Mouse (Mus musculus): ENCODE data around the gene Acp6.
A peak's percentile ranks its signal among the peaks of the same experiment; 100 is the strongest.

Gene Acp6

GRCm38 (mm10) chr3:97199261-97199660 lies 40.7 kb downstream of the Acp6 start:
- DNase-seq: no peak

GRCm38 (mm10) chr3:97201943-97202342 lies 43.4 kb downstream of the Acp6 start:
- DNase-seq: peak; percentile 69

- no peak for DNase-seq
Observed at GRCm38 (mm10) chr3:97203880-97204279, 45.3 kb downstream of the Acp6 start.

GRCm38 (mm10) chr3:97206521-97206920 lies 47.9 kb downstream of the Acp6 start:
- DNase-seq: no peak

GRCm38 (mm10) chr3:97209351-97209750 lies 50.8 kb downstream of the Acp6 start:
- DNase-seq: no peak

GRCm38 (mm10) chr3:97211177-97211576 lies 52.6 kb downstream of the Acp6 start:
- DNase-seq: no peak

GRCm38 (mm10) chr3:97213871-97214270 lies 55.3 kb downstream of the Acp6 start:
- DNase-seq: no peak

- no peak for DNase-seq
Observed at GRCm38 (mm10) chr3:97214439-97214838, 55.9 kb downstream of the Acp6 start.

GRCm38 (mm10) chr3:97215526-97215925 lies 56.9 kb downstream of the Acp6 start:
- DNase-seq: no peak

GRCm38 (mm10) chr3:97223261-97223660 lies 64.7 kb downstream of the Acp6 start:
- DNase-seq: no peak

- no peak for DNase-seq
Observed at GRCm38 (mm10) chr3:97225231-97225630, 66.7 kb downstream of the Acp6 start.

- no peak for DNase-seq
Observed at GRCm38 (mm10) chr3:97226719-97227118, 68.1 kb downstream of the Acp6 start.
